8 mouse cellular contexts compared by ENCODE assay signal in the genomic region with DNA sequence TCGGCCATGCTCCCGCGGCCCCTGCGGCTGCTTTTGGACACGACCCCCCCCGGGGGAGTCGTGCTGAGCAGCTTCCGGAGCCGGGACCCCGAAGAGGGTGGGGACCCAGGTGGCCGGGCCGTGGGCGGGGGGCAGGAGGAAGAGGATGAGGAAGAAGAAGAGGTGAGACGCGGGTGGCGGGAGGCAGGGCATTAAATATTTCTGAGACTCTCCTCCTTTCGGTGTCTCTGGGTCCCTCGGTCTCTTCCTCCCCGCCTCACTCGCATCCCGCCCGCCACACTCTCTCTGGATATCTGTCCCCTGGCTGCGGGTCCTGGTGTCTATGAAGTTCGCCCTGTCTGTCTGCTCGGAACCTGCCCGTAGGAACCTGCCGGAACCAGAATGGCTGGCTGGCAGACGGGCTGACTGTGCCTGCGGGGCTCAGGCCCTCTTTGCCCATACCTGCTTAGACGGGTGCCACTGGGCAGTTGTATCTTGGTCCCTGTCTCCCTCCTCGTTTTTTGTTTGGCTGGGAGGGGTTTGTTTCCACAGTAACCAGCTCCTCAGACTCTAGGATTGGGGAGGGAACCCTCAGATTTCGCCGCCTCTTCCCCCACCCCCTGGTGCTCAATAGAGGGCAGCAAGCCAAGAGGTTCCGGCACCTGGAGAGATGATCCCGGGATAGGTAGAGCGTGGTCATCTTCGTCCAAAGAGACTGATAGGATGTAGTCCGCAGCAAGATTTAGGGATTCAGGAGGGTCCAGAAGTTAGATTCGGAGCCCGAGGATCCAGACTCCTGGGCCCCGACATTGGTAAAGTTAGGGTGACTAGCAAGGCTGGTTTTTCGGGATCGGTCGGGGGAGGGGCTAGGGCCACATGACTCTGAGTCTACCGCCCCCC. TPM values are rescaled to one million over a fixed set of nuclear protein-coding genes. Genes with fewer than 3 reads are reported as not detected.
A peak's percentile ranks its signal among the peaks of the same experiment; 100 is the strongest.
DNase-seq lines count a peak whose midpoint lies in the region; ATAC-seq and TF ChIP-seq lines count a peak whose summit lies in the region.

No protein-coding gene starts in this region.

- H3K79me2 ChIP-seq in heart, adult 2 months (replicated peaks; ENCODE audit: control insufficient read depth, insufficient read depth, low read length): 0 out of 2 replicates have a peak, but pooled peaks cover 2% of the 10 kb centered on the region

- intact Hi-C loops in heart, adult 2 months (cut with DNase I): no loop called here

- no peaks in the 10 kb centered on the region; the same call in 1 of the 2 replicates for H3K36me3 ChIP-seq in heart, adult 2 months (ENCODE audit: control insufficient read depth, insufficient read depth, low read length)
- H3K36me3 ChIP-seq in liver, embryonic 11.5 days (ENCODE audit: control insufficient read depth, insufficient read depth, low read length): peaks cover 11% of the 10 kb centered on the region; the same call in 1 of the 2 replicates

- no peak for TF ChIP-seq POLR2A in heart, adult 2 months (IDR thresholded peaks at IDR 0.05; ENCODE audit: insufficient read depth, low read depth, low read length)

- no peak for TF ChIP-seq EP300 in heart, adult 2 months (IDR thresholded peaks at IDR 0.05; ENCODE audit: insufficient read depth, low read depth, low read length)

- 1% methylated on average over 45 of the region's 45 CpGs for WGBS in heart, adult 2 months
- under 1% methylated on average over 45 of the region's 45 CpGs for WGBS in liver, embryonic 11.5 days

- peaks cover 4% of the 10 kb centered on the region; the same call in 1 of the 2 replicates for H3K4me1 ChIP-seq in heart, adult 2 months (ENCODE audit: control insufficient read depth, insufficient read depth, low read length)
- H3K4me1 ChIP-seq in liver, embryonic 11.5 days (replicated peaks; ENCODE audit: control insufficient read depth, insufficient read depth, low read length): peaks cover 19% of the 10 kb centered on the region

- H3K9me3 ChIP-seq in liver, embryonic 11.5 days (ENCODE audit: control insufficient read depth, low read length): no peaks in the 10 kb centered on the region

- H3K27me3 ChIP-seq in heart, adult 2 months (ENCODE audit: control insufficient read depth, insufficient read depth, low read length): no peaks in the 10 kb centered on the region
- no peaks in the 10 kb centered on the region for H3K27me3 ChIP-seq in liver, embryonic 11.5 days (replicated peaks; ENCODE audit: control insufficient read depth, insufficient read depth, low read length)

- peak overlapping the region; percentile 75 for H3K4me3 ChIP-seq in heart, adult 2 months
- H3K4me3 ChIP-seq in liver, embryonic 11.5 days (ENCODE audit: low read depth, low read length): peak overlapping the region; percentile 91

- H3K9ac ChIP-seq in heart, adult 2 months (ENCODE audit: low read depth, low read length): peak overlapping the region; percentile 87
- H3K9ac ChIP-seq in liver, embryonic 11.5 days (ENCODE audit: low read depth, low read length): peak overlapping the region; percentile 92

- peak; percentile 33; the same call in 1 of the 2 replicates for ATAC-seq in liver, embryonic 11.5 days (replicated peaks; ENCODE audit: low FRiP score)
- peak; percentile 19; the same call in 1 of the 2 replicates for ATAC-seq in monocyte, adult 5-6 weeks (replicated peaks; ENCODE audit: insufficient number of reproducible peaks, low FRiP score, low TSS enrichment, poor library complexity, severe bottlenecking)

- H3K27ac ChIP-seq in heart, adult 2 months: peak overlapping the region; percentile 99
- peak overlapping the region; percentile 98 for H3K27ac ChIP-seq in liver, embryonic 11.5 days (ENCODE audit: low read depth, low read length)

- peak overlapping the region; percentile 99 for H3K4me2 ChIP-seq in liver, embryonic 11.5 days

- peak; percentile 57 to 63 for DNase-seq in spleen, adult 18-20 months
- DNase-seq in spleen, adult 12 weeks (ENCODE audit: low spot score): no peak
- peak; percentile 81 for DNase-seq in cerebellum, adult 9-11 months
- peak; percentile 67 to 73 for DNase-seq in heart, adult 2 months
- peak; percentile 69 for DNase-seq in kidney, adult 18-20 months
- DNase-seq in liver, embryonic 11.5 days (ENCODE audit: low spot score): peak; percentile 67
- peak; percentile 67 to 72 for DNase-seq in thymus, postnatal 10 days (ENCODE audit: low spot score in 2 of 2)

- TF ChIP-seq CTCF in heart, adult 2 months (IDR thresholded peaks at IDR 0.05): no peak

RNA-seq across cellular contexts. Expression of a gene that starts 1.2 kb away (rescaled TPM):
- total RNA-seq in heart, adult 2 months (2021): 10 to 100 TPM; 33.2 to 36.0 TPM
- polyA plus RNA-seq in heart, adult 2 months (2012; rRNA removed): 89.1 and 101 TPM in 2 replicates
- polyA plus RNA-seq in liver, embryonic 11.5 days (2014; fragmentation: Nextera tagmentation; extraction: Ambion mirVana): 22.1 and 25.6 TPM in 2 replicates
- 43.6 to 72.8 TPM (median 71.4 TPM) in 3 replicates for total RNA-seq in monocyte, adult 5-6 weeks (2017)

RNA-seq across cellular contexts. Expression of a gene that starts 9.6 kb away (rescaled TPM):
- total RNA-seq in heart, adult 2 months (2021): 10 to 100 TPM; 77.7 to 81.0 TPM
- 28.0 and 29.6 TPM in 2 replicates for polyA plus RNA-seq in heart, adult 2 months (2012; rRNA removed)
- 266 and 286 TPM in 2 replicates for polyA plus RNA-seq in liver, embryonic 11.5 days (2014; fragmentation: Nextera tagmentation; extraction: Ambion mirVana)
- total RNA-seq in monocyte, adult 5-6 weeks (2017): 88.1 to 107 TPM (median 98.7 TPM) in 3 replicates

RNA-seq across cellular contexts. Expression of a gene that starts 9.9 kb away (rescaled TPM):
- 10 to 100 TPM in 1 of 2 experiments, 1 to 10 TPM in 1; 8.8 to 10.0 TPM for total RNA-seq in heart, adult 2 months (2021)
- 8.7 and 9.1 TPM in 2 replicates for polyA plus RNA-seq in heart, adult 2 months (2012; rRNA removed)
- polyA plus RNA-seq in liver, embryonic 11.5 days (2014; fragmentation: Nextera tagmentation; extraction: Ambion mirVana): 62.6 and 67.0 TPM in 2 replicates
- total RNA-seq in monocyte, adult 5-6 weeks (2017): 11.1 to 17.8 TPM (median 16.3 TPM) in 3 replicates

RNA-seq across cellular contexts. Expression of a gene that starts 14.8 kb away (rescaled TPM):
- total RNA-seq in heart, adult 2 months (2021): 10 to 100 TPM; 13.7 to 18.8 TPM
- polyA plus RNA-seq in heart, adult 2 months (2012; rRNA removed): 24.6 and 26.8 TPM in 2 replicates
- 12.4 and 13.0 TPM in 2 replicates for polyA plus RNA-seq in liver, embryonic 11.5 days (2014; fragmentation: Nextera tagmentation; extraction: Ambion mirVana)
- total RNA-seq in monocyte, adult 5-6 weeks (2017): 21.8 to 32.2 TPM (median 31.5 TPM) in 3 replicates

RNA-seq across cellular contexts. Expression of a gene that starts 14.8 kb away (rescaled TPM):
- 100 to 1,000 TPM in 1 of 2 experiments, 10 to 100 TPM in 1; 98.9 to 124 TPM for total RNA-seq in heart, adult 2 months (2021)
- 62.5 and 75.7 TPM in 2 replicates for polyA plus RNA-seq in heart, adult 2 months (2012; rRNA removed)
- polyA plus RNA-seq in liver, embryonic 11.5 days (2014; fragmentation: Nextera tagmentation; extraction: Ambion mirVana): 28.1 and 29.1 TPM in 2 replicates
- total RNA-seq in monocyte, adult 5-6 weeks (2017): 129 to 172 TPM (median 140 TPM) in 3 replicates
